In genomic region chr14:100231384-100231783, GRCm38 (mm10) we compare ENCODE assay signal across 32 mouse cellular contexts. TPM values are rescaled to one million over a fixed set of nuclear protein-coding genes. Genes with fewer than 3 reads are reported as not detected.
DNase-seq lines count a peak whose midpoint lies in the region; ATAC-seq and TF ChIP-seq lines count a peak whose summit lies in the region.
"Had no signal": no experiment of that assay in that cellular context is flagged by ENCODE, and none has a peak within 500 bp of the region (broad histone marks: within the 10 kb centered on the region; RNA-seq: fewer than 3 reads in every experiment).

No protein-coding gene starts in this region.

- H3K36me3 ChIP-seq in liver, adult 2 months (ENCODE audit: control insufficient read depth, insufficient read depth, low read length): no peaks in the 10 kb centered on the region
- no peaks in the 10 kb centered on the region for H3K36me3 ChIP-seq in liver, embryonic 11.5 days (ENCODE audit: control insufficient read depth, insufficient read depth, low read length)
- H3K36me3 ChIP-seq in liver, embryonic 14.5 days (replicated peaks; ENCODE audit: control insufficient read depth, insufficient read depth, low read depth): no peaks in the 10 kb centered on the region
- H3K36me3 ChIP-seq in stomach, embryonic 15.5 days: no peaks in the 10 kb centered on the region
- H3K36me3 ChIP-seq: embryonic facial prominence, embryonic 13.5 days; forebrain, embryonic 10.5 days; heart, embryonic 13.5 days; hindbrain, embryonic 15.5 days; midbrain, embryonic 10.5 days; neural tube, embryonic 12.5 days had no signal

- H3K9ac ChIP-seq in liver, adult 2 months (ENCODE audit: low read depth, low read length): no peak overlapping the region
- no peak overlapping the region for H3K9ac ChIP-seq in liver, embryonic 11.5 days (ENCODE audit: low read depth, low read length)
- no peak overlapping the region for H3K9ac ChIP-seq in liver, embryonic 14.5 days (replicated peaks)
- no peak overlapping the region for H3K9ac ChIP-seq in stomach, embryonic 15.5 days
- H3K9ac ChIP-seq: embryonic facial prominence, embryonic 13.5 days; heart, embryonic 13.5 days; hindbrain, embryonic 15.5 days; limb, embryonic 12.5 days; neural tube, embryonic 12.5 days had no signal

- TF ChIP-seq CTCF in liver, adult 2 months (IDR thresholded peaks at IDR 0.05; ENCODE audit: low read depth, low read length): no peak
- no peak for TF ChIP-seq CTCF in liver, embryonic 14.5 days (IDR thresholded peaks at IDR 0.05; ENCODE audit: low read depth)

- ATAC-seq in liver, embryonic 11.5 days (replicated peaks; ENCODE audit: low FRiP score): peak; percentile 57; the same call in 1 of the 2 replicates
- peak; percentile 50; the same call in 1 of the 2 replicates for ATAC-seq in liver, embryonic 14.5 days (ENCODE audit: insufficient read depth)
- ATAC-seq in stomach, embryonic 15.5 days (ENCODE audit: insufficient read depth, low FRiP score, low read depth): peak; percentile 78; the same call in 1 of the 2 replicates
- ATAC-seq: forebrain, embryonic 16.5 days; inflammation-experienced regulatory T-cells, adult 6 months had no signal

- peak; percentile 90 for DNase-seq in liver, adult 2 months (ENCODE audit: extremely low read depth, low read depth, low spot score)
- DNase-seq in liver: no peak
- DNase-seq in liver, embryonic 11.5 days (ENCODE audit: low spot score): no peak
- peak in 1 of 3 experiments; percentile 7 for DNase-seq in liver, embryonic 14.5 days (ENCODE audit: low read depth in 3 of 3, low spot score in 3 of 3)
- no peak for DNase-seq in adrenal gland, adult 8-10 months
- no peak for DNase-seq in heart, adult 18-20 months
- DNase-seq in spleen, adult 18-20 months: no peak
- DNase-seq: adrenal gland, postnatal 36 days; B cell, adult 2 months; cerebellum, adult 18-20 months; cerebellum, postnatal 10 days; gastrocnemius, adult 2 months; gastrocnemius, postnatal 36 days; heart, postnatal 10 days; kidney, postnatal 10 days; layer of hippocampus, adult 9-11 months; lung, adult 2 months; lung, postnatal 14 days; right cerebral cortex, postnatal 4 days; thymus, adult 2 months; thymus, postnatal 36 days had no signal

- H3K27ac ChIP-seq in liver, adult 2 months (replicated peaks; ENCODE audit: insufficient read depth, low read depth, low read length): peak overlapping the region; percentile 51
- H3K27ac ChIP-seq in liver, embryonic 11.5 days (ENCODE audit: low read depth, low read length): no peak overlapping the region
- no peak overlapping the region for H3K27ac ChIP-seq in liver, embryonic 14.5 days
- H3K27ac ChIP-seq in stomach, embryonic 15.5 days: no peak overlapping the region
- H3K27ac ChIP-seq: embryonic facial prominence, embryonic 13.5 days; forebrain, embryonic 10.5 days; gastrocnemius, adult 2 months; heart, embryonic 13.5 days; hindbrain, embryonic 15.5 days; limb, embryonic 12.5 days; midbrain, embryonic 10.5 days; neural tube, embryonic 12.5 days had no signal

- H3K4me2 ChIP-seq in liver, embryonic 11.5 days: no peak overlapping the region
- H3K4me2 ChIP-seq in liver, embryonic 14.5 days (ENCODE audit: low read depth): no peak overlapping the region
- no peak overlapping the region for H3K4me2 ChIP-seq in stomach, embryonic 15.5 days
- H3K4me2 ChIP-seq: embryonic facial prominence, embryonic 13.5 days; heart, embryonic 13.5 days; hindbrain, embryonic 15.5 days; limb, embryonic 12.5 days; neural tube, embryonic 12.5 days had no signal

- peaks cover 34% of the 10 kb centered on the region for H3K79me2 ChIP-seq in liver, adult 2 months (ENCODE audit: control insufficient read depth, insufficient read depth, low read length)

- TF ChIP-seq POLR2A in liver, adult 2 months (IDR thresholded peaks at IDR 0.05; ENCODE audit: extremely low read depth, insufficient read depth, low read length): no peak

- H3K4me3 ChIP-seq in liver, adult 2 months (ENCODE audit: insufficient read depth, low read depth, low read length): no peak overlapping the region
- H3K4me3 ChIP-seq in liver, embryonic 11.5 days (ENCODE audit: low read depth, low read length): no peak overlapping the region
- H3K4me3 ChIP-seq in liver, embryonic 14.5 days (ENCODE audit: insufficient read depth in 1 of 2, low read depth in 2 of 2, low read length in 2 of 2): no peak overlapping the region
- H3K4me3 ChIP-seq in stomach, embryonic 15.5 days (replicated peaks): no peak overlapping the region
- H3K4me3 ChIP-seq: embryonic facial prominence, embryonic 13.5 days; forebrain, embryonic 10.5 days; gastrocnemius, adult 2 months; heart, embryonic 13.5 days; hindbrain, embryonic 15.5 days; limb, embryonic 12.5 days; midbrain, embryonic 10.5 days; myocyte; neural tube, embryonic 12.5 days had no signal

- H3K27me3 ChIP-seq in liver, adult 2 months (ENCODE audit: control insufficient read depth, insufficient read depth, low read length): no peaks in the 10 kb centered on the region
- H3K27me3 ChIP-seq in liver, embryonic 11.5 days (replicated peaks; ENCODE audit: control insufficient read depth, insufficient read depth, low read length): no peaks in the 10 kb centered on the region
- H3K27me3 ChIP-seq in liver, embryonic 14.5 days (ENCODE audit: control insufficient read depth, insufficient read depth, low read length): no peaks in the 10 kb centered on the region
- H3K27me3 ChIP-seq in stomach, embryonic 15.5 days (replicated peaks): no peaks in the 10 kb centered on the region
- H3K27me3 ChIP-seq: embryonic facial prominence, embryonic 13.5 days; heart, embryonic 13.5 days; hindbrain, embryonic 15.5 days; limb, embryonic 12.5 days; neural tube, embryonic 12.5 days had no signal

- WGBS in liver, adult 2 months: 18% methylated on average over 1 of the region's 1 CpGs
- WGBS in liver, embryonic 11.5 days: 47% methylated on average over 1 of the region's 1 CpGs
- 38% methylated on average over 1 of the region's 1 CpGs for WGBS in liver, embryonic 14.5 days (ENCODE audit: insufficient replicate concordance)
- WGBS in stomach, embryonic 15.5 days: 33% methylated on average over 1 of the region's 1 CpGs

- H3K9me3 ChIP-seq in liver, embryonic 11.5 days (ENCODE audit: control insufficient read depth, low read length): no peaks in the 10 kb centered on the region
- no peaks in the 10 kb centered on the region for H3K9me3 ChIP-seq in liver, embryonic 14.5 days (ENCODE audit: control insufficient read depth, low read length)
- no peaks in the 10 kb centered on the region for H3K9me3 ChIP-seq in stomach, embryonic 15.5 days
- H3K9me3 ChIP-seq: embryonic facial prominence, embryonic 13.5 days; forebrain, embryonic 10.5 days; heart, embryonic 13.5 days; hindbrain, embryonic 15.5 days; limb, embryonic 12.5 days; midbrain, embryonic 10.5 days; neural tube, embryonic 12.5 days had no signal

- H3K4me1 ChIP-seq in liver, adult 2 months (ENCODE audit: control insufficient read depth, insufficient read depth, low read length): peaks cover 47% of the 10 kb centered on the region
- H3K4me1 ChIP-seq in liver, embryonic 11.5 days (replicated peaks; ENCODE audit: control insufficient read depth, insufficient read depth, low read length): no peaks in the 10 kb centered on the region
- peaks cover 0 to 7% of the 10 kb centered on the region in 2 experiments; a peak in 2 of 4 replicates for H3K4me1 ChIP-seq in liver, embryonic 14.5 days (replicated peaks; ENCODE audit: control insufficient read depth in 2 of 2, insufficient read depth in 2 of 2, low read length in 1 of 2)
- 0 out of 2 replicates have a peak, but pooled peaks cover 2% of the 10 kb centered on the region for H3K4me1 ChIP-seq in stomach, embryonic 15.5 days
- H3K4me1 ChIP-seq: embryonic facial prominence, embryonic 13.5 days; hindbrain, embryonic 15.5 days; neural tube, embryonic 12.5 days had no signal

- TF ChIP-seq EP300 in liver, embryonic 14.5 days (IDR thresholded peaks at IDR 0.05; ENCODE audit: low read depth): no peak

RNA-seq across cellular contexts. Expression of gene Klf12, which starts 53.1 kb away (rescaled TPM):
- 25.8 and 29.2 TPM in 2 replicates for total RNA-seq in liver, adult 2 months (2014; rRNA removed)
- 17.9 and 20.7 TPM in 2 replicates for polyA plus RNA-seq in liver, adult 2 months (2012; rRNA removed)
- 11.6 and 11.8 TPM in 2 replicates for polyA plus RNA-seq in liver, embryonic 11.5 days (2014; fragmentation: Nextera tagmentation; extraction: Ambion mirVana)
- 2.1 and 2.8 TPM in 2 replicates for polyA plus RNA-seq in liver, embryonic 14.5 days (2012; rRNA removed)
- 3.2 and 3.4 TPM in 2 replicates for polyA plus RNA-seq in liver, embryonic 14.5 days (2014; fragmentation: Nextera tagmentation; extraction: Ambion mirVana)
- polyA plus RNA-seq in stomach, embryonic 15.5 days (2015; fragmentation: Nextera tagmentation; extraction: Ambion mirVana): 11.1 and 13.2 TPM in 2 replicates
- total RNA-seq in adrenal gland, adult 8-10 months (2022): 10 to 100 TPM; 23.8 to 38.4 (median 26.1) TPM
- 10 to 100 TPM; 12.7 to 17.4 TPM for total RNA-seq in heart, adult 18-20 months (2021)
